Comparison of ENCODE assay signal across 10 mouse cellular contexts in the genomic region with DNA sequence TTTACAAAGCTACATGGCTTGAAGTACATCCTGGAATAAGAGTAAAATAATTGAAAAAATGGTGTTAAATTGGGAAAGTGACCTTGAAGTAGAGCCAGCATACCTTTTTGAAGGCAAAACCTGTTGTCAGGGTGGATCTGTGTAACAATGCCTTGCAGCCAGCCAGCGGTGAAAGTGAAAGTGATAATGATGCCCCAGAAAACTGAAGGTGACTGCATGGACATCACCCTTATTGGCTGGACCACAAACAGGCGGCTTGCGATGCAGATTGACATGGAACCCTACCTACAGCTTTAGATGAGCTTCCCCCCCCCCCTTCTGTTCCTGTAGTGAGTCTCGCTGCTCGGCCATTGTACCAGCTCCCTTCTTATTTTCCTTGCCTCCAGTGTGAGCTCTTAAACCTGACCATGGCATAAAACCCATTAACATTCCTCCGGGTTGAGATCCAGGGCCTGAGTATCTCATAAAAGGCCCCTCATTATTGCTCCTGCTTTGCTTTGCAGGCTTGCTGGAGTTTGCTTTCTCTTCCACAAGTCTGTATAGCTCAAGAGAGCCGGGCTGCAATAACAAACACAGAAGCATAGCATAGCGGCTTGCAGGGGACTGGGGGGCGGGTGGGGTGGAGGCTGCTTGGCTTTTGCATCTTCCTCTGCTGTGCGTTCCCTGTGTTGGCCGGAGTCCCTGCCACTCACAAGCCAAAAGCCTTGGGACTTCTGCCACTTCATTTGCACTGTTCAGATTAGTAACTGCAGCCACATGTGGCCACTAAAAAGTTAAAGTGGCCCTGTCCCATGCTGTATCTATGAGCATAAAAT.
DNase-seq lines count a peak whose midpoint lies in the region; ATAC-seq lines count a peak whose summit lies in the region.
"Had no signal": no experiment of that assay in that cellular context is flagged by ENCODE, and none has a peak within 500 bp of the region (broad histone marks: within the 10 kb centered on the region; RNA-seq: fewer than 3 reads in every experiment).

No protein-coding gene starts in this region.

- H3K36me3 ChIP-seq in neural tube, embryonic 12.5 days = no peaks in the 10 kb centered on the region
- H3K36me3 ChIP-seq in heart, embryonic 11.5 days (ENCODE audit: control insufficient read depth, insufficient read depth, low read length) = no peaks in the 10 kb centered on the region
- H3K36me3 ChIP-seq: liver, embryonic 15.5 days had no signal

- H3K27me3 ChIP-seq in neural tube, embryonic 12.5 days (replicated peaks) = no peaks in the 10 kb centered on the region
- no peaks in the 10 kb centered on the region for H3K27me3 ChIP-seq in heart, embryonic 11.5 days (ENCODE audit: control insufficient read depth, insufficient read depth, low read length)
- H3K27me3 ChIP-seq: liver, embryonic 15.5 days had no signal

- ATAC-seq in neural tube, embryonic 12.5 days (ENCODE audit: low FRiP score, low read depth) = no peak
- ATAC-seq in heart, embryonic 11.5 days (replicated peaks; ENCODE audit: insufficient number of reproducible peaks, low FRiP score, low TSS enrichment) = no peak
- ATAC-seq in erythroid progenitor cell, adult 5-6 weeks (replicated peaks; ENCODE audit: low FRiP score, poor library complexity, severe bottlenecking) = no peak

- no peaks in the 10 kb centered on the region for H3K9me3 ChIP-seq in neural tube, embryonic 12.5 days
- peaks cover 2% of the 10 kb centered on the region; the same call in 1 of the 2 replicates for H3K9me3 ChIP-seq in heart, embryonic 11.5 days (replicated peaks; ENCODE audit: control insufficient read depth, low read length)
- H3K9me3 ChIP-seq: liver, embryonic 15.5 days had no signal

- no peak overlapping the region for H3K4me3 ChIP-seq in neural tube, embryonic 12.5 days
- no peak overlapping the region for H3K4me3 ChIP-seq in heart, embryonic 11.5 days (ENCODE audit: low read depth, low read length)
- H3K4me3 ChIP-seq: liver, embryonic 15.5 days had no signal

- peaks cover 4% of the 10 kb centered on the region; the same call in 1 of the 2 replicates for H3K4me1 ChIP-seq in neural tube, embryonic 12.5 days
- H3K4me1 ChIP-seq in heart, embryonic 11.5 days (ENCODE audit: control insufficient read depth, insufficient read depth, low read length) = no peaks in the 10 kb centered on the region; the same call in 1 of the 2 replicates
- H3K4me1 ChIP-seq: liver, embryonic 15.5 days had no signal

- peak; percentile 63 to 71 for DNase-seq in cerebellum, postnatal 14 days
- no peak for DNase-seq in cerebellum, adult 8-10 months
- DNase-seq in neural tube, embryonic 10.5 days (ENCODE audit: extremely low spot score, low spot score) = no peak
- peak; percentile 44 for DNase-seq in testis, postnatal 10 days (ENCODE audit: low spot score)
- no peak for DNase-seq in kidney, postnatal 36 days
- DNase-seq: thymus, adult 18-20 months had no signal

- 49% methylated on average over 11 of the region's 11 CpGs for WGBS in neural tube, embryonic 12.5 days
- 59% methylated on average over 11 of the region's 11 CpGs for WGBS in heart, embryonic 11.5 days (ENCODE audit: insufficient replicate concordance)

- H3K27ac ChIP-seq in neural tube, embryonic 12.5 days = no peak overlapping the region
- no peak overlapping the region for H3K27ac ChIP-seq in heart, embryonic 11.5 days (ENCODE audit: low read depth, low read length)
- H3K27ac ChIP-seq: liver, embryonic 15.5 days had no signal

- H3K9ac ChIP-seq in neural tube, embryonic 12.5 days = no peak overlapping the region
- H3K9ac ChIP-seq in heart, embryonic 11.5 days (ENCODE audit: low read depth, low read length) = no peak overlapping the region
- H3K9ac ChIP-seq: liver, embryonic 15.5 days had no signal

- 0 out of 2 replicates have a peak overlapping the region, but pooled peaks have one; percentile 22 for H3K4me2 ChIP-seq in neural tube, embryonic 12.5 days (replicated peaks)
- peak overlapping the region; percentile 8; the same call in 1 of the 2 replicates for H3K4me2 ChIP-seq in heart, embryonic 11.5 days
- H3K4me2 ChIP-seq: liver, embryonic 15.5 days had no signal

Comparison
In these comparisons a context has a peak if more than half of its experiments do, and no peak if none do; other contexts are left out.
1. DNase-seq: peak in cerebellum, postnatal 14 days (2 of 2) and testis, postnatal 10 days (single experiment); none in cerebellum, adult 8-10 months (single experiment), neural tube, embryonic 10.5 days (single experiment) and kidney, postnatal 36 days (0 of 2).